Mouse (Mus musculus) cerebellum, postnatal 14 days (tissue): Measurements from ENCODE around the gene Apon.

ENCODE experiments used
- DNase-seq, 2 experiments: peaks; one replicate each; pipeline ENCODE4 v3.0.0; 2021; ENCODE audit warnings: mixed read lengths in 2 of 2

Gene Apon

GRCm38 (mm10) chr10:128278158-128278557 is 24.3 kb downstream of the Apon start:
- peak in 1 of 2 experiments; percentile 52 for DNase-seq

DNA sequence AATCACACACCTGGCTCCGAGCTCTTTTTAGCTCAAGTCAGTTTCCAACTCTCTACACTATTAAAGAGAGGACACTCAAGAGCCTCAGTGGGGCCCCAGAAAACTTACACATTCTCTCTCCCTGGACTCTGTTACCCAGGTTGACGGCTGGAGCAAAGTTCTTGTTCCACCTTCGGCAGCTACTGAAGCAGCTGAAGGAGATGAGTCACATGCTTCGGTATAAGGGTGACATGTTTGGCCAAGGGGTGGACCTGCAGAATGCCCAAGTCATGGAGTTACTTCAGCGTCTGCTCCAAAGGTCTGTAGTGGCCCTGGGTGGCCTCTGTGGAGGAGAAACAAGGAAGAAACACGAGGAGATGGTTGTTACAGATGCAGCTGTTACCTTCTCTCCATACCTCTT is 27.0 kb downstream of the Apon start:
- no peak for DNase-seq

- DNase-seq = no peak
These were observed 27.8 kb downstream of the Apon start for GRCm38 (mm10) chr10:128281682-128282081.

- DNase-seq = peak in 1 of 2 experiments; percentile 59
These were observed 29.1 kb downstream of the Apon start for GRCm38 (mm10) chr10:128282886-128283450.

DNA sequence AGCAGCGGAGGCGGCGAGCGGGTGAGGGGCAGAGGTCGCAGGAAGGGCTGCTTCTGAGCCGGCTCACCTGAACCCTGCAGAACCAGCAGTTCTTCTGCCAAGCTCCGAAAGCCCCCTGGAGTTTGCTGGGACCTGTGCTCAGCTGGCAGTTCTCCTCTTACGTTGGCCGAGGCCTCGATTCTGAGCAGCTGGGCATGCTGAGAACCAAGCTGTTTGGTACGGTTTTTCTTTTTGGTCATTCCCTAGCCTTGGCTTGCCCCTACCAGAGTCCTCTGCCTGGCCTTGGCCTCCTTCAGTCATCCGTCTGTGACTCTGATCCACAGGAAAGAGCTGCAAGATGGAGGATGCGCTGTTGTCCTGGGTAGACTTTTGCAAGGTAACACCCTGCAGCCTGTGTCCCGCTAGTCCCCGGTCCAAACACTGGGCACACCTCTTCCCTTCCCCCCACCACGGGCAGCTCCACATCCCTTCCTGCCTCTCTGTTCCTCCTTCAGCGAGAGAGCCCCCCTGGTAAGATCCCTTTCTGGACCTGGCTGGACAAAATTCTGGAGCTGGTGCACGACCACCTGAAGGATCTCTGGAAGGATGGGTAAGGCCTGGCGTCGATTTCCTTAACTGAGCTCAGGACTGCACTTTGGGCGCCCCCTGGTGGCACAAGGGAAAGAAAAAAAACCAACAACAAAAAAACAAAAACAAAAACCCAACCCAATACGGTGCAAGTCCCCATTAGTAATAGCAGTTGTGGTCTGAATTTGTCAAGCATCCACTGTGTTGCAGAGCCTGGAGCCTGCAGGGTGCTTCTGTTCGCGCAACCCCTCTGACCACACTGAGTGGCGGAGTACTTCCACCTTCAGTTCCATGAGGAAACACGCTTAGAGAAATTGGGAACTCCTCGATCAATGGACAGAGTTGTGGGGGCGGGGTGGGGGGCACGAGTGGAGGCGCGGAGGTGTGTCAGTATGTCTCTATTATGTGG is 30.0 kb downstream of the Apon start:
- DNase-seq = peak; percentile 98

- peak in 1 of 2 experiments; percentile 47 for DNase-seq
These were observed 36.7 kb downstream of the Apon start for GRCm38 (mm10) chr10:128290594-128290993.

GRCm38 (mm10) chr10:128296370-128297090 is 42.6 kb downstream of the Apon start:
- DNase-seq = peak; percentile 50 to 65

DNA sequence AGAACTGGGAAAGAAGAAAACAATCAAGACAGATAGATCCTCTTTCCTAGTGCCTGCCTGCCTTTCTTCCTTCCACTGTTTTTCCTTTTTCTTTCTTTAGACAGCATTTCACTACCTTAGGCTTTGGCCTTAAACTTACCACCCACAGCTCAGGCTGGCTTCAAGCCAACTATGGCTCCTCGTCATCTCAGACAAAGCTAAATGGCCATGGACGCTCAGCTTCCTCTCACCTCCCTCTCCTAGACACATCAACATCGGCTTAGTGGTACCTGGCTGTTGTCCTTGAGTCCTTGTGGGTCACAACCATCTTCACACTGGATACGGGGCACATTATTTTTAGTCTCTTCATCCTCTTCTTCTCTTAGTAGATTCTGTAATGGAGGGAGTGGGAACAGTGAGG is 43.3 kb downstream of the Apon start:
- DNase-seq = peak; percentile 81 to 87

DNA sequence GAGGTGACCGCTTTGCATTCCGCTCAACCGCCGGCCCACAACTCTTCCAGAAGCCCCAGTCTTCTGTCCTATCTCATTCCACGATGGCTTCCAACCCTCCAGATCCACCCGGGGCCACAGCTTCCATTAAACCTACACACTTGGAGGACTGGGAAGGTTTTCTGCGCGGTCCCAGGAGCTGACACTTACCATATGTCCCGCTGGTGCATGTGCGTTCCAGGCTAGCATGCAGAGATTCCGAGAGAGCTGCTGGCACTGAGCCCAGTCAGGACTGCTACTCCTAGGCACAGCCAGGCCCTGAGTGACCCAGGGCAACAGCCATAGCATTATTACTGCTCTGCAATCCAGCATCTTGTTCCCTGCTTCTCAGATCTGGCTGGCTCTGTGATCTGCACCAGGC is 43.7 kb downstream of the Apon start:
- peak; percentile 69 to 72 for DNase-seq

DNA sequence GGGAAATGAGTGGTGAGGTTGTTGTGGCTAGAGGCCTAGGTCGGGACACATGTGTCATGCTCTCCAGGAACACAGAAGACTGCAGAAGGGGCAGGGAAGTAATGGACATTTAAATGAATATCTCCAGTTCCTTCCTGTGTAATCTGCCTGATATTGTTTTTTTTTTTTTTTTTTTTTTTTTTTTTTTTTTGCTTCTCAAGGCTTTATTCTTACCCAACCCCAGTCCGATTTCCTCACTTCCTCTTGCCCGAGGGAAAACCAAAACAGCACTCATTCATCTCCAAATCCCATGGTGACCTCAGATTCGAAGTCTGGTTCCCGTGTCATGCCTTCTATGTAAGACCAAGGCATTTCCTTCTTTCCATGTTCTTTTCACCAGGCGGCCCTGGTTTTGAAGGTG is 44.3 kb downstream of the Apon start:
- no peak for DNase-seq

DNA sequence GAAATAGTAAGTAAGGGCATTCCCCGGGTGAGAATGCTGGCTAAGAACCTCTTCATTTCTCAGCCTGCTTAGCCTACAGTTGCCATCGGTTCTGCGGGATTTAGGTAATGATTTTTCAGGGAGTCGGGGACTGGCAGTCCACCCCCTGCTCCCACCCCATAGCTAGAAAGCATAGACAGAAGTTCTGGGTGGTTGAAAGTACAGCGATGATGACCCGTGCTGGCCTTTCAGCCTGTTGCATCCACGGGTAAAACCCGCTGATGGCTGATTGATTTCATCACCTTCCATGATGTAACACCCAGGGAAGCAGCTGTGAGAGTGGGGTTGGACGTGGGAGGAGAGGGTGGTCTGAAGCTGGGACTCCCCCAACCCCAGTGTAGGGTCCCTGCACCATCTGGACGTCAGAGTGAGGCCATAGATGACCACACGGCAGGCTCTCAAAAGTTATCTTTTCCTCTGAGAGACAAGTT is 44.8 kb downstream of the Apon start, which contains the start of gene Il23a:
TSS of gene Il23a (minus strand) at position 51 of the 470 bp plus-strand sequence.
- DNase-seq = no peak

- DNase-seq = no peak
These were observed 48.5 kb downstream of the Apon start for GRCm38 (mm10) chr10:128302357-128302756.

DNA sequence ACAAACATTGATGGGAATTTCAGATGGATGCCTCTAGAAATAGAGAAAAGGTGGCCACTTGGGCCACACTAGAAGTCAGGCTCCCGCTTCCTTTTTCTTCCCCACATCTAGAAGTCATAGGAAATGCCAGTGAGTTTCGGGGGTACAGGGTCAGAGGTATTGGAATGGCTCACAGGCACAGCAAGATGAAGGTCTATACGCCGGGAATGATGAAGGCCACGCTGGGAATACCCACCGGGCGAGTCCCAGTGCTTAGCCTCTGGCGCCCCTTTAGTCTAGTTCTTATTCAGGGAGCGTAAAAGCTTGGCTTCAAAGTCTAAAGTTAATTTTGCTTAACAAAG is 48.9 kb downstream of the Apon start:
- no peak for DNase-seq

DNA sequence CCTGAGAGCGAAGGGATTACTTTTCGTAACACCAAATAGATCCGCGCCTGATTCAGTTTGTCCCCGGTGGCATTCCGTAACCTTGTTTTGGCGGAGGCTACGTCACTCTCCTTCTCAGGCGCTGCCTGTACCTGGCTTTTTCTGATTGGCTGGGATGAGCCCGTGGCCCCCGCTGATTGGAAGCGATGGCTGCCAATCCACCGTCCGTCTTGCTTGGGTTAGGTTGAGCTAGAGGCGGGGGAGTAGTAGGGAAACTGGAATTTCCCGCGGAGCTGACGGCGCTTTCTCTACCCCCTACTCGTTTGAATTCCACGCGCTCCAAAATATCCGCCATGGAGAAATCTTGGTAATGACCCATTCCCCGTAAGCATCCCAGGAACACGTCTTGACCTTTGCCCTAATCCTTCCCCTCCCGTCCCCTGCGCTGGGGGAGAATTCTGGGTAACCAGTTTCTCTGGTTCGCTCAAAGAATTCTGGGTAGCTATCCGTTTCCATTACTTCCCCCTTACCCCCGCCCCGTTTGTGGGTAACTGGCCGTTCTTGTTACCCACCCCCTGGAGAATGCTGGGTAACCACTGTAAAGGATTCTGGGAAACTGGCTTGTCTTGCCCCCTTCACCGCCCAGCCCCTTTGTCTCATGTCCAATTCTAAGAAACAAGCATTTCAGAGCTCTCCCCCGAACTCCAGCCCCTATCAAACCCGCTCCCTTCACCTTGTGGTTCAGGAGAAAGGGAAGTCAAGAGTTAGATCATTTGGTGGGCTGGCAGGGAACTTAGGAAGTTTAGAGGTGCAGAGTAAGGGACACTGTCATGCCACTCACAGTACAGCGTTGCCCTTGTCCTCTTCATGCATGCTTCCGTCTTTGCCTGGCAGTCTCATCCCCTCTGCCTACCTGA is 49.5 kb downstream of the Apon start, which contains the start of gene Pan2:
TSS of gene Pan2 (plus strand) at position 210 of the 896 bp plus-strand sequence.
- peak; percentile 100 for DNase-seq
